Mouse (Mus musculus) intestine, embryonic 15.5 days (tissue): ENCODE data around the gene Sntb2. TPM values are rescaled to one million over a fixed set of nuclear protein-coding genes. Genes with fewer than 3 reads are reported as not detected.
"Not testable (repeated sequence)": the region's sequence is repeated elsewhere in the genome, so short reads cannot be mapped to it uniquely, and the experiment has no call there.

Source experiments
- ATAC-seq: fragments of 200-750 bp; cut with Nextera tagmentation; 2 replicates; pipeline ENCODE4 v1.8.0; 2017; ENCODE audit warnings: moderate TSS enrichment, moderate library complexity
- H3K27ac ChIP-seq: fragments of 300-500 bp; sonication (generic); 2 replicates; pipeline ENCODE4 v1.5.1; 2015; ENCODE audit warnings: mild to moderate bottlenecking, inconsistent platforms
- H3K27me3 ChIP-seq: fragments of 300-500 bp; sonication (generic); replicated peaks from 2 replicates; pipeline ENCODE4 v1.6.1; 2015; ENCODE audit warnings: inconsistent platforms
- H3K36me3 ChIP-seq: fragments of 300-500 bp; sonication (generic); 2 replicates; pipeline ENCODE4 v1.6.1; 2015; ENCODE audit warnings: inconsistent platforms
- H3K4me1 ChIP-seq: fragments of 300-500 bp; sonication (generic); replicated peaks from 2 replicates; pipeline ENCODE4 v1.6.1; 2015; ENCODE audit warnings: inconsistent platforms
- H3K4me2 ChIP-seq: fragments of 300-500 bp; sonication (generic); replicated peaks from 2 replicates; pipeline ENCODE4 v1.6.1; 2015; ENCODE audit warnings: mild to moderate bottlenecking, inconsistent platforms
- H3K4me3 ChIP-seq: fragments of 300-500 bp; sonication (generic); replicated peaks from 2 replicates; pipeline ENCODE4 v1.5.1; 2015; ENCODE audit warnings: inconsistent platforms
- H3K9ac ChIP-seq: fragments of 300-500 bp; sonication (generic); 2 replicates; pipeline ENCODE4 v1.6.1; 2015; ENCODE audit warnings: inconsistent platforms
- H3K9me3 ChIP-seq: fragments of 300-500 bp; sonication (generic); 2 replicates; pipeline ENCODE4 v1.6.1; 2016; ENCODE audit warnings: inconsistent platforms
- WGBS: fragments of 180-500 bp; shearing (Covaris S2); methylation state at CpG from one replicate; pipeline ENCODE4 v1.1.7; 2015; 5-methylcytosine and 5-hydroxymethylcytosine counted together
- polyA plus RNA-seq: library from polyadenylated mRNA; unstranded; fragments of >200 nt; fragmentation: Nextera tagmentation; extraction: Ambion mirVana; gene quantifications from 2 replicates; pipeline ENCODE4 v1.2.1, GENCODE M21; 2015

Gene Sntb2
- polyA plus RNA-seq, 1 experiment from 2014 or later: 11.4 TPM

DNA sequence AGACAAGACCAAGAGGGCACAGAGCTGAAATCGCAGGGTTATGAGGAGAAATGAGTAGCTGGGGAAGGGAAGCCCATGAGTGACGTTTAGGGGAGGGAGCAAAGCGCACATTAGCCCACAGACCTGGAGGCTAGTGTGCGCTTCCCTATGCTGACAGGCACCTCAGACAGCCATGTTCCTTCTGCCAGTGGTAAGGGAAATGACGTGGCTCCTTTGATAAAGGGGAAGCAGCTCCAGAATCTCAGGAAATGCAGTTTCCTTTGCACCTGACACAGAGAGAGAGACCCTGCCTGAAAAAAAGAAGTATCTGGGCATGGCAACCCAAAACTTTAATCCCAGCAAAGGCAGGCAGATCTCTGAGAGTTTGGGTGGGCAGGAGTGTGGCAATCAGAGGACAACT, 94.5 kb downstream of the Sntb2 start:
- whole genome bisulfite sequencing: 68% methylated on average over 5 of the region's 5 CpGs
- Histone ChIP-seq H3K9ac (no peak overlapping the region), H3K4me2 (no peak overlapping the region), H3K27me3 (no peaks in the 10 kb centered on the region), H3K9me3 (no peaks in the 10 kb centered on the region), H3K4me1 (peaks cover 10% of the 10 kb centered on the region), H3K4me3 (no peak overlapping the region), H3K36me3 (no peaks in the 10 kb centered on the region), H3K27ac (no peak overlapping the region)
- ATAC-seq: no peak

DNA sequence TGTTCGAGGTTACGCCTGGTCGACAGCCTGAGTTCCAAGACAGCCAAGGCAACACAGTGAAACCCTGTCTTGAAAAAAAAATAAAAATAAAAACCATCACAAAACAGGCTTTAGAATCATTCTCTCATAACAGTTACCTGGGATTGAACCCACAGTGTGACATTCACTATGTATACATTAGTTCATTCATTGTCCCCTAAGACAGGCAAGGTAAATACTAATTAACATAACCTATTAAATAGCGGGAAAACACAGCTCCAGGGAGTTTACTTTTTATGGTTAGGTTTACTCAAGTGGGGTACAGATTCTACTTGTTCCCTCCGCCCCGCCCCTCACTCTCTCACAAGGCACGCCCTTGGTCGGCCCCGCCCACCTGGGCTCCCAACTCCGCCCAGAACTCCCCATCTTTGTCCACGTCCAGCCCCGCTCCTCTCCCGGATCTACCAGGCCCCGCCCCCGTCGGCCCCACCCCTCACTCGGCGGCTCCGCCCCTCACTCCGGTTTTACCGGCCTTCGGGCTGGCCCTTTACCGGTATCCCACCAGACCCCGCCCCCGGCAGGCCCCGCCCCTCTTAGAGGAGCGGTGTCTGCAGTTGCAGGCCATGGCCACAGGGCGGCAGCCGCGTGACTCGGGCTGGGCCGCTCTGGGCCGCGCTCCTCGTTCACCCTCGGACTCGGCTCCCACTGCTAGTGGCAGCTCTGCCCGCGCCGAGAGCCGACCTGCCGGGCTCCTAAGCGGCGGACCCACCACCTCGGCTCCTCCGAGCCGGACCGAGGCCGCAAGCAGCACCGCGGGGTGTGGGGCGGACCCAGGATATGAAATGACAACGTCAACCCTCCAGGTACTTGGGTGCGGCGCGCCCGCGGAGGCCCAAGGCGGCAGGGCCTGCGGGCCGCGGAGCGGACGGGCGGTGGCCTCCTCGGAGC, 95.4 kb downstream of the Sntb2 start, which contains the start of gene Vps4a:
Gene Vps4a (plus strand): TSS at position 573 of the 927 bp plus-strand sequence.
- Histone ChIP-seq H3K27me3 (no peaks in the 10 kb centered on the region), H3K27ac (peak within 1 kb of the TSS; percentile 79), H3K9ac (peak within 1 kb of the TSS; percentile 99), H3K36me3 (no peaks in the 10 kb centered on the region), H3K9me3 (no peaks in the 10 kb centered on the region), H3K4me3 (peak within 1 kb of the TSS; percentile 99), H3K4me2 (peak within 1 kb of the TSS; percentile 74), H3K4me1 (peaks cover 10% of the 10 kb centered on the region)
- 4% methylated on average over 65 of the region's 66 CpGs for WGBS
- ATAC-seq: peak; percentile 97

DNA sequence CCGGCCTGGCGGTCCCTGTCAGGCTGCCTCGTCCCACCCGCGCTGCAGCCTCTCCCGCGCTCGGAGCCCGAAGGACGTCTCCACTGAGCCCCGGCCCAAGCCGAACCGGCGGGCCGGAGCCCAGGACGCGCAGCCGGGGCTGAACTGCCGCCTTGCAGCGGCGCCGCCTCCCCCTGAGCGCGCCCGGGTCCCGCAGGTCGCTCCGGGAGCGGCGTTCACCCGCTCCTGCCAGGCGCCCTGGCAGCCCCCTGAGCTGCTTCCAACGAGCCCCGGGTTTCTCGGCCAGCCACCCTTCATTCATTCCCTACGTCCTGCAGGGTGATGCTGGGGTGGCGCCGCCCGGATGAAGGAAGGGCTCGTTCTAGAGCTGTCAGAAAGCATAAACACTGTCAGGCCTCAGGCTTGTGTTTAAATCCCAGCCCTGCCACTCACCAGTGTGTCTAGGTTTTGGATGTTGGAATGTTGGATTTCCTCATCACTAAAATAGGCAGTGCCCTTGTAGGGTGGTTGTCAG, 96.1 kb downstream of the Sntb2 start:
- H3K9me3 ChIP-seq: no peaks in the 10 kb centered on the region
- H3K9ac ChIP-seq: peak overlapping the region; percentile 99
- peak overlapping the region; percentile 99 for H3K4me3 ChIP-seq
- H3K36me3 ChIP-seq: peaks cover 2% of the 10 kb centered on the region
- peaks cover 10% of the 10 kb centered on the region for H3K4me1 ChIP-seq
- H3K27ac ChIP-seq: peak overlapping the region; percentile 79
- peak overlapping the region; percentile 74 for H3K4me2 ChIP-seq
- H3K27me3 ChIP-seq: no peaks in the 10 kb centered on the region
- WGBS: under 1% methylated on average over 40 of the region's 40 CpGs
- ATAC-seq: no peak; the same call in 1 of the 2 replicates

DNA sequence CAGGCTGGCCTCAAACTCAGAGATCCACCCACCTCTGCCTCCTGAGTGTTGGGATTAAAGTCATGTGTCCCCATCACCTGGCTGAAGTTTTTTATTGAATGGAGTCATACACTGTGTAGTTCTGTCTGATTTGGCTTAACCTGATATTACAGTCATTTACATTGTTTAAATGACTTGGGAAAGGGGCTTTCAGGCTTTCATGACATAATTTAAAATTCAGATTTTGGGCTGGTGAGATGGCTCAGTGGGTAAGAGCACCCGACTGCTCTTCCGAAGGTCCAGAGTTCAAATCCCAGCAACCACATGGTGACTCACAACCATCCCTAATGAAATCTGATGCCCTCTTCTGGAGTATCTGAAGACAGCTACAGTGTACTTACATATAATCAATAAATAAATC, 98.1 kb downstream of the Sntb2 start:
- not testable (repeated sequence) for H3K36me3 ChIP-seq, H3K9ac ChIP-seq, ATAC-seq, H3K4me2 ChIP-seq, H3K4me3 ChIP-seq, H3K27ac ChIP-seq, H3K9me3 ChIP-seq, H3K27me3 ChIP-seq
- peaks cover 10% of the 10 kb centered on the region for H3K4me1 ChIP-seq
- WGBS: 84% methylated on average over 2 of the region's 2 CpGs

DNA sequence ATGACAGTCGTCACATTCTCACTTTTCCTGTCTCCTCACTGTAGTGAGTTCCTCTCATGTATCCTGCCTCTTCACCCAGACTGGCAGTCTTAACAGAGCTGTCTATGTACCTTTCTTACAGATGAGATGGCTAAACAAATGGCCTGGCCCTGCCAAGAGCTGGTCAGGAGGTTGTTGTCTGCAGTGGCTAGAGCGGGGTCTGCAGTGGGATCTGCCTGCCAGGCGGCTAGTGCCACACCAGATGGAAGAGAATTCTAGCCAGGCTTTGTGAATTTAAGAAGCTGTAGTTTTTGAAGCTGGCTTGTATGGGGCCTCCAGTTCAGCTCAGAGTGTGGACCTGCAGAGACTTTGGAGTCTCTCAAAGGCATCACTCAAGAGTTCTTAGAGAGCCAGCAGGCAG, 100.1 kb downstream of the Sntb2 start:
- no peak for ATAC-seq
- Histone ChIP-seq H3K4me2 (no peak overlapping the region), H3K9ac (no peak overlapping the region), H3K4me3 (no peak overlapping the region), H3K4me1 (peaks cover 10% of the 10 kb centered on the region), H3K27ac (no peak overlapping the region), H3K27me3 (no peaks in the 10 kb centered on the region), H3K36me3 (peaks cover 16% of the 10 kb centered on the region), H3K9me3 (no peaks in the 10 kb centered on the region)
- 85% methylated on average over 3 of the region's 3 CpGs for WGBS

DNA sequence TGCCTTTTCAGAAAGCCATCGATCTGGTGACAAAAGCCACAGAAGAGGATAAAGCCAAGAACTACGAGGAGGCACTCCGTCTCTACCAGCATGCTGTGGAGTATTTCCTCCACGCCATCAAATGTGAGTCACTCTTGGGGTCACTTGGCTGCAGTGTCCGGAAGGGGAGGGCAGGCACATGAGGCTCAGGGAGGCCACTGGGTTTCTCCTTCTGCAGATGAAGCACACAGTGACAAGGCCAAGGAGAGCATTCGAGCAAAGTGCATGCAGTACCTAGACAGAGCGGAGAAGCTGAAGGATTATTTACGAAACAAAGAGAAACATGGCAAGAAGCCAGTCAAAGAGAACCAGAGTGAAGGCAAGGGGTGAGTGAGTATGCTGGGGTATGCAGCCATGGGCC, 101.1 kb downstream of the Sntb2 start:
- 77% methylated on average over 8 of the region's 8 CpGs for WGBS
- Histone ChIP-seq H3K9ac (no peak overlapping the region), H3K4me3 (no peak overlapping the region), H3K4me1 (peaks cover 10% of the 10 kb centered on the region), H3K9me3 (no peaks in the 10 kb centered on the region), H3K27ac (no peak overlapping the region), H3K4me2 (no peak overlapping the region), H3K27me3 (no peaks in the 10 kb centered on the region), H3K36me3 (peaks cover 16% of the 10 kb centered on the region)
- no peak for ATAC-seq

DNA sequence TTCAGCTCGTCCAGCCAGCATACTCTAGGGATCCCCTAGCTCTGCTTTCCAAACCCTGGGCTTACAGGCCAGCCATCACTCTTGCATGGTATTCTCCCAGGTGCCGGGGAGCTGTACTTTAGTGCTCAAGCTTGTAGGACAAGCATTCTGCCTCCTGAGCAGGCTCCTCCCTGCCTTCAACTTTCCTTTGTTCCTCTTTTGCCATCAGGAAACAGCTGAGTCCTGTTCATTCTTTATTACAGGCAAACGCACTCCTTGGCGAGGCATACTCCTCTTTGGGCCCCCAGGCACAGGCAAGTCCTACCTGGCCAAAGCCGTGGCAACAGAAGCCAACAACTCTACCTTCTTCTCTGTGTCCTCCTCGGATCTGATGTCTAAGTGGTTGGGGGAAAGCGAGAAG, 105.1 kb downstream of the Sntb2 start:
- 78% methylated on average over 7 of the region's 7 CpGs for WGBS
- H3K4me2 ChIP-seq: no peak overlapping the region

DNA sequence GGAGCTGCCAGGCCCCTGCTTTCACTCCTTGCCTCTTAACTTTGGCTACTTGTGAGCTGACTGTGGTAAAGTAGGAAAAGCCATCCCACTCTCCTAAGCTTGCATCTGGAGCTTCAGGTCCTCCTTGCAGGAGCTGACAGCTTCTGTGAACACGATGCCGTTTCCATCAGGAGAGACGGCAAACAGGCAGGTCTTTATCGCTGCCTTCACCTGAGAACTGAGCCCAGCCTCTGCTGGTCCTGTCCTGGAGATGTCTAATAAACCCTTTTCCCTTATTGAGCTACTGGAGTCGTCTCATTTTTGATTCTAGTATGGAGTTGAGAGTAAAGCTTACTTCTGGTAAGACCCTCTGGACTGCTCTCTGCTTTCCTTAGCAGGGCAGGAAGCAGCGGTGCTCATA, 109.9 kb downstream of the Sntb2 start:
- Histone ChIP-seq H3K9ac (no peak overlapping the region), H3K4me2 (no peak overlapping the region), H3K9me3 (no peaks in the 10 kb centered on the region), H3K27me3 (no peaks in the 10 kb centered on the region), H3K27ac (no peak overlapping the region), H3K4me3 (no peak overlapping the region), H3K36me3 (peaks cover 57% of the 10 kb centered on the region), H3K4me1 (peaks cover 17% of the 10 kb centered on the region)
- ATAC-seq: no peak
- 91% methylated on average over 6 of the region's 6 CpGs for WGBS

More for the DNA sequence above, 105.1 kb downstream of the Sntb2 start:
- ATAC-seq: no peak
- Histone ChIP-seq H3K4me3 (no peak overlapping the region), H3K9me3 (no peaks in the 10 kb centered on the region), H3K27ac (no peak overlapping the region), H3K27me3 (no peaks in the 10 kb centered on the region), H3K36me3 (peaks cover 53% of the 10 kb centered on the region), H3K9ac (no peak overlapping the region), H3K4me1 (no peaks in the 10 kb centered on the region)

DNA sequence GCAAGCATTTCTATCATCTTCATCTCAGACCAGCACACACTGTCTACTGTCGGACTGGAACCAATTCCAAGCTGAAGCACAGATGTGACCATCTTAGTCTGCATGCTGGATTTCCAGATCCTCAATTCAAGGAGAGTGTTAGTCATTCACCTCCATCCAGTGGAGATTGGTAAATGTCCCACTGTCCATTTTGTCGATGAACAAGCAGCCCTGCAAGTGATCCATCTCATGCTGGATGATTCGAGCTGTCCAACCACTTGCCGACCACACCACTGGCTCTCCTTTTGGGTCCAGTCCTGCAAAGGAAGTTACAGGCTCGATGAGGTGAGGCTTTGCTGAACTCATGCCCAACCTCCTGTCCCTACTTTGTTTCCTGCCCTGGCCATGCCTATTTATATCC, 111.4 kb downstream of the Sntb2 start:
- Histone ChIP-seq H3K4me1 (peaks cover 17% of the 10 kb centered on the region), H3K27me3 (no peaks in the 10 kb centered on the region), H3K4me3 (no peak overlapping the region), H3K36me3 (peaks cover 66% of the 10 kb centered on the region), H3K4me2 (peak overlapping the region; percentile 93), H3K27ac (no peak overlapping the region), H3K9ac (no peak overlapping the region), H3K9me3 (no peaks in the 10 kb centered on the region)
- 89% methylated on average over 5 of the region's 5 CpGs for WGBS
- no peak for ATAC-seq

DNA sequence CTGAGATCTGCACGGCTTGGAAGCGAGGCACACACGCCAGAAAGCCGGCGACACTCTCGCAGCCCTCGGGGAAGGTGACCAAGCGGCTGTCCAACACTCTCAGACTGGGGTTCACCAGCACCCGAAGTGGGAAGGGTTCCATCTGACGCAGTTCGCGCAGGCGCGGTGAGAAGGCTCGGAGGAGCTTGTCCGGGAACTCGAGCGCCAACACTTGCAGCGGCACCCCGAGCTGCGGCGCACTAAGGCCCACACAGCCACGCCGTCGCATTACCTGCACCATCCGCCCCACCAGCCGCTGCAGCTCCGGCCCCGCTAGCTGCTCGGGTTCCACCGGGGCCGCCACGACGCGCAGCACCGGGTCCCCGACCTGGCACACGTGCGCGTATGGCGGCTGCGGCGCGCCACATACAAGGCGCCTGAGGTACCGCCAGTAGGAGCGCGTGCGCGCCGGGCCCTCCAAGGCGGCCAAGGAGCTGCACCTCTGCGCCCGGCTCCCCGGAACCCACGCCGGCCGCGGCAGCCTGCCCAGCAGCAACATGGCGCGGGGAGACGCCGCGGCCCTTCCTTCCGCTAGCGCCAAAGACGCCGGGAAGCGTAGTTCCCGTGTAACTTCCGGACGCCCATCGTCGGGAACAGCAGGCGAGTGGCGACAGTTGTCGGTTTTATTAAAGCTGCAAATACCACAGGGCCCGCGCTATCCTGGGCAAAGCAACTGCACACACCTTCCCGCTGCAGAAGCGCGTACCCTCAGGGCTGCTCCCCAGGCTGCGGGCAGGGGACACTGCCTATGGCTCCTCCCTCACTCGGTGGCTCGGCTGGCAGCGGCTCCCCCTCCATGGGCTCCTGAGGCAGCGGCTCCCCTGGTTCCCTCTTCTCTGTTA, 112.8 kb downstream of the Sntb2 start, which contains the start of gene Pdf:
Gene Pdf (minus strand): TSS at position 554 of the 881 bp plus-strand sequence.
- H3K4me3 ChIP-seq: peak within 1 kb of the TSS; percentile 96
- H3K9me3 ChIP-seq: no peaks in the 10 kb centered on the region
- ATAC-seq: peak; percentile 92
- peaks cover 66% of the 10 kb centered on the region for H3K36me3 ChIP-seq
- peaks cover 17% of the 10 kb centered on the region for H3K4me1 ChIP-seq
- H3K27ac ChIP-seq: peak within 1 kb of the TSS; percentile 96
- H3K4me2 ChIP-seq: peak within 1 kb of the TSS; percentile 93
- H3K27me3 ChIP-seq: no peaks in the 10 kb centered on the region
- under 1% methylated on average over 87 of the region's 87 CpGs for WGBS
- peak within 1 kb of the TSS; percentile 92 for H3K9ac ChIP-seq

DNA sequence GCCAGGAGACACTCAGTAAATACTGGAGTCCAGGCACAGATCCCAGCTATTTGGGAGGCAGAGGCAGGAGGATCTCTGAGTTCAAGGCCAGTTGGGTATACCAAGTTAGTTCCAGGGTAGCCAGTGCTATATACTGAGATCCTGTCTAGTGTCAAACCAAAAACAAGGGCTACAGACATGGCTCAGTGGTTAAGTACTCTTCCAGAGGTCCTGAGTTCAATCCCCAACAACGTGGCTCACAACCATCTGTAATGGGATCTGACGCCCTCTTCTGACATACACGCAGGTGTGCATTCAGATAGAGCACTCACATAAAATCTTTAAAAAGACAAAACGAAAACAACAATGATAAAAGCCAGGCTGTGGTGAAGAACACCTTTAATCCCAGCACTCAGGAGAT, 113.9 kb downstream of the Sntb2 start:
- Histone ChIP-seq H3K9me3 (no peaks in the 10 kb centered on the region), H3K27me3 (no peaks in the 10 kb centered on the region), H3K27ac (no peak overlapping the region), H3K4me3 (peak overlapping the region; percentile 96), H3K4me1 (peaks cover 17% of the 10 kb centered on the region), H3K4me2 (peak overlapping the region; percentile 93), H3K9ac (no peak overlapping the region), H3K36me3 (peaks cover 62% of the 10 kb centered on the region)
- no peak for ATAC-seq
- 86% methylated on average over 4 of the region's 4 CpGs for WGBS

DNA sequence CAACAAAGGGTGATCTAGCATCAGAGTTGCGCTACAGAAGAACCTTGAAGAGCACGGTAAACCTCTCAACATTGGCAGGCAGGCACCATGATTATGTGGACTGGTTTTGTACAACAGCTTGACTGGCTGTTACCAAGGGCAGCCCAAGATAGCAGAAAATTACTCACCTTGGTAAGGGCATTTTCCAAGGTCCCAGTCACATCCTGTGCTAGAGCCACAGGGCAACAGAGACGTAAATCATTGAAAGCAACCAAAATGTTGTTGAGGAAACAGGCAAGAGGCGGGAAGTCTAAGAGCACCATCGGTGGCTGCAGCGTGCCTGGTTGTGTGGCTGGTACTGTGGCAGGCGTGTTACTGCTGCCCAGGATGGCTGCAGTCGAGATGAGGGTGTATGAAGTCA, 116.5 kb downstream of the Sntb2 start:
- H3K4me1 ChIP-seq: peaks cover 14% of the 10 kb centered on the region
- H3K4me2 ChIP-seq: no peak overlapping the region
- 97% methylated on average over 8 of the region's 8 CpGs for WGBS
- no peak overlapping the region for H3K27ac ChIP-seq
- no peak overlapping the region for H3K4me3 ChIP-seq
- peaks cover 39% of the 10 kb centered on the region for H3K36me3 ChIP-seq
- no peaks in the 10 kb centered on the region for H3K27me3 ChIP-seq
- H3K9ac ChIP-seq: no peak overlapping the region
- no peaks in the 10 kb centered on the region for H3K9me3 ChIP-seq
- no peak for ATAC-seq
